Mouse (Mus musculus) midbrain, embryonic 14.5 days (tissue): ENCODE measurements around the gene Fgd3. TPM values are rescaled to one million over a fixed set of nuclear protein-coding genes. Genes with fewer than 3 reads are reported as not detected.

Experiments
- ATAC-seq: fragments of 200-750 bp; cut with Nextera tagmentation; 2 replicates; pipeline ENCODE4 v1.8.0; 2017; ENCODE audit warnings: moderate number of reproducible peaks, moderate library complexity; ENCODE audit not compliant: low FRiP score, low TSS enrichment
- DNase-seq: peaks from one replicate; pipeline ENCODE4 v3.0.0-alpha.2; 2015
- H3K27ac ChIP-seq: fragments of 300-500 bp; sonication (generic); replicated peaks from 2 replicates; pipeline ENCODE4 v1.5.1; 2014; ENCODE audit warnings: mild to moderate bottlenecking, low read depth, low read length, moderate library complexity
- H3K27me3 ChIP-seq: fragments of 300-500 bp; sonication (generic); 2 replicates; pipeline ENCODE4 v1.6.1; 2014; ENCODE audit warnings: low read length, control low read depth, mixed read lengths; ENCODE audit not compliant: control insufficient read depth, insufficient read depth
- H3K36me3 ChIP-seq: fragments of 300-500 bp; sonication (generic); 2 replicates; pipeline ENCODE4 v1.6.1; 2014; ENCODE audit warnings: low read length, control low read depth; ENCODE audit not compliant: control insufficient read depth, insufficient read depth
- H3K4me1 ChIP-seq: fragments of 300-500 bp; sonication (generic); 2 replicates; pipeline ENCODE4 v1.6.1; 2014; ENCODE audit warnings: mild to moderate bottlenecking, antibody characterized with exemption, low read length, control low read depth; ENCODE audit not compliant: control insufficient read depth, insufficient read depth
- H3K4me2 ChIP-seq: fragments of 300-500 bp; sonication (generic); 2 replicates; pipeline ENCODE4 v1.6.1; 2014; ENCODE audit warnings: mild to moderate bottlenecking, low read length, moderate library complexity
- H3K4me3 ChIP-seq: fragments of 300-500 bp; sonication (generic); replicated peaks from 2 replicates; pipeline ENCODE4 v1.5.1; 2014; ENCODE audit warnings: low read depth, low read length
- H3K9ac ChIP-seq: fragments of 300-500 bp; sonication (generic); replicated peaks from 2 replicates; pipeline ENCODE4 v1.6.1; 2014; ENCODE audit warnings: mild to moderate bottlenecking, low read length, moderate library complexity
- H3K9me3 ChIP-seq: fragments of 300-500 bp; sonication (generic); 2 replicates; pipeline ENCODE4 v1.6.1; 2016; ENCODE audit warnings: low read length, control low read depth, mixed read lengths; ENCODE audit not compliant: control insufficient read depth
- WGBS: fragments of 180-500 bp; shearing (Covaris S2); extraction: QIAGEN DNeasy Blood & Tissue Kit; methylation state at CpG from one replicate; pipeline ENCODE4 v1.1.7; 2014; 5-methylcytosine and 5-hydroxymethylcytosine counted together
- polyA plus RNA-seq: library from polyadenylated mRNA; unstranded; fragments of >200 nt; fragmentation: Nextera tagmentation; extraction: Ambion mirVana; gene quantifications from 2 replicates; pipeline ENCODE4 v1.2.1, GENCODE M21; 2014

Gene Fgd3
- polyA plus RNA-seq, 1 experiment from 2014 or later: 1.8 TPM

DNA sequence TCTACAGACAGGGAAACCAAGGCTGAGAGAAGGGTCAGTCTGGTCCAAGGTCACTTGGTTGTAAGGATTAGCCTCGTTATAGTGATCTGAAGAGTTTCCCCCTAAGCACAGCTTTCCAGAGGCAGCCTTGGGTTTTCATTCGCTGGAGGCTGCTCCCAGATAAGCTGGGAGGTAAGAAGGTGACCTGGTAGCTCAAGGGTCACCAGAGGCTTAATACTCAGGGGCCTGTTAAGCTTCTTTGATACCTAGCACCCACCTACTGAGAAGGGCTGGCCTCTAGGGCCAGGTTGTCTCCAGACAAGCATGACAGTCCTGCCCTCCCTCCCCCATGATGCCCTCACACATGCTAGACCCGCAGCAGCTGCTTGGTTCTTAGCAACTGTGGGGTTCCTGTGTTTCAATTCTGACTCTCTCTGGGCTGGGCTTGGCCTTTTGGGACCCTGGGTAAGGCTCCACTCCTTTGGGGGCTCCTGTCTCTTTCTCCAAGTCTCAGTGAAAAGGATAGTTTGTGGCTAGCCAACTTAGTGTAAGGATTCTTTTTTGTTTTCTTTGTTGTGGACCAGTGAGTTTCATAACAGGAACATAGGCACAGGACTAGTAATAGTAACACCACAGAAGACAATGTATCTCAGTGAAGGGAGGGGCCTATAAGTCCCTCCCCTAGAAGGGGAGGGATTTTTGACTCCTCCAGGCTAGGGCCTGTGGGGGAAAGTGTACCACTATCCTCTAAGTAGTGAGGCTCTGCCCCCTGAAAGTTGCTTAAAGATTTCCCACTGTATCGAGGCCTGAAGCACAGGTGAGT lies 69.2 kb downstream of the Fgd3 start:
- no peak overlapping the region for H3K9ac ChIP-seq
- H3K4me2 ChIP-seq: no peak overlapping the region
- H3K4me1 ChIP-seq: peaks cover 7% of the 10 kb centered on the region; the same call in 1 of the 2 replicates
- DNase-seq (no peak), ATAC-seq (no peak)
- no peak overlapping the region for H3K4me3 ChIP-seq
- no peaks in the 10 kb centered on the region for H3K36me3 ChIP-seq
- WGBS: 31% methylated on average over 4 of the region's 4 CpGs
- no peak overlapping the region for H3K27ac ChIP-seq
- no peaks in the 10 kb centered on the region for H3K9me3 ChIP-seq
- H3K27me3 ChIP-seq: peaks cover 27% of the 10 kb centered on the region

DNA sequence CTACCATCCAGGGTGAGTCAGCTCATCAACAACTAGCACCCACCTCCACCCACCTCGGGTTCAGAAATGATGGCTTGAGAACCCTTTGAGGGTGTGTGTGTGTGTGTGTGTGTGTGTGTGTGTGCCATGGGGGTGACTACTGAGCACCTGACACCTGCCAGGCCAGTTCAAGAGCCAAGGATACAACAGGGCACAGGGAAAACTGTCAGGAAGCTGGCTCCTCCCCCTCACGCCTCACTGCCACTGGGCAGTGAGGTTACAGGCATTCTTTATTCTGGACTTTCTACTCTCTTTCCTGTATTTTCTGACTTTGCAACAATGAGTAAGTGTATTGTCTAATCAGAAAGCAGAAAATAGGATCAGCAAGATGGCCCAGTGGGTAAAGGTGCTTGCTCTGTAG lies 70.5 kb downstream of the Fgd3 start:
- peaks cover 29% of the 10 kb centered on the region for H3K27me3 ChIP-seq
- 59% methylated on average over 2 of the region's 2 CpGs for WGBS
- ATAC-seq: no peak

DNA sequence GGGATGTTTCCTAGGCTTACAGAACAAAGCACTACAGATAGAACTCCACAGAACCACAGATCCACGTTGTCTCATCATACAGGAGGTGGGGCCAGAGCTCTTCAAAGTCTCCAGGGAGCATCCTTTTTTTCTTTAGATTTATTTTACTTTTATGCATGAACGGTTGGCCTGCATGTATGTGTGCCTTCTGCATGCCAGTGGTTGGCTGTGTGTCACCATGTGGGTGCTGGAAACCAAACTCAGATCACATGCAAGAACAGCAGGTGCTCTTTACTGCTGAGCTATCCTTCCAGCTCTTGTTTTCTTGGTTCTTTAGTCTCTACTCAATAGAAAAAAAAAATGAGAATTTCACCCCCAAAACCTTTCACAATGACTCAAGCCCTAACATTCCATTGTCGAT lies 71.2 kb downstream of the Fgd3 start:
- 70% methylated on average over 3 of the region's 3 CpGs for WGBS
- no peak overlapping the region for H3K4me3 ChIP-seq
- DNase-seq (no peak), ATAC-seq (no peak)
- peaks cover 29% of the 10 kb centered on the region for H3K27me3 ChIP-seq
- no peak overlapping the region for H3K4me2 ChIP-seq
- no peaks in the 10 kb centered on the region for H3K9me3 ChIP-seq
- no peaks in the 10 kb centered on the region for H3K36me3 ChIP-seq
- no peak overlapping the region for H3K9ac ChIP-seq
- H3K27ac ChIP-seq: no peak overlapping the region
- peaks cover 7% of the 10 kb centered on the region; the same call in 1 of the 2 replicates for H3K4me1 ChIP-seq

More for the DNA sequence above, 70.5 kb downstream of the Fgd3 start:
- no peak overlapping the region for H3K4me2 ChIP-seq
- no peak overlapping the region for H3K4me3 ChIP-seq
- H3K27ac ChIP-seq: no peak overlapping the region
- no peaks in the 10 kb centered on the region for H3K36me3 ChIP-seq
- no peak overlapping the region for H3K9ac ChIP-seq
- DNase-seq: no peak
- peaks cover 7% of the 10 kb centered on the region; the same call in 1 of the 2 replicates for H3K4me1 ChIP-seq
- H3K9me3 ChIP-seq: no peaks in the 10 kb centered on the region

DNA sequence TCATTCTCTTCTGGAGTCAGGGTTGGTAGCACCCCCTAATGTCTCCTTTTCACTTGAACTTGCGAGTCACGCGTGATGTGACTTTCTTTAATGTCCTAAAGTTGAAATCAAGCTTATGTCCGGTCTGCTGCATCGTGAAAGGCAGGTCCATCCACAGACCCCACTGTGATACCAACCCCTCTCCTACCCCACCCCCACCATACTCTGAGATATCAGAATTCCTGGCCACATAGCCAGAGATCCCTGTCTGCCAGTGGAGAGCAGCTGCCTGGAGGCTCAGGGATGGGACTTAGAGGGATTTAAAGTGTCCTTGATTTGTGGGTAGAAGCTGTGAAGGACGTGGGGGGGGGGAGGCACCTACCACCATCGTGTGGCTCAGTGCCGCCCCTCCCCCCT lies 71.6 kb downstream of the Fgd3 start, which contains the start of gene Susd3:
Gene Susd3 (minus strand): TSS at position 240 of the 396 bp plus-strand sequence.
- Histone ChIP-seq H3K4me2 (peak within 1 kb of the TSS; percentile 54), H3K4me1 (peaks cover 7% of the 10 kb centered on the region; the same call in 1 of the 2 replicates), H3K9ac (0 out of 2 replicates have a peak within 1 kb of the TSS, but pooled peaks have one; percentile 26), H3K9me3 (no peaks in the 10 kb centered on the region), H3K27ac (no peak within 1 kb of the TSS), H3K36me3 (no peaks in the 10 kb centered on the region), H3K4me3 (peak within 1 kb of the TSS; percentile 28), H3K27me3 (peaks cover 29% of the 10 kb centered on the region)
- DNase-seq (no peak), ATAC-seq (no peak)
- 18% methylated on average over 8 of the region's 8 CpGs for WGBS

DNA sequence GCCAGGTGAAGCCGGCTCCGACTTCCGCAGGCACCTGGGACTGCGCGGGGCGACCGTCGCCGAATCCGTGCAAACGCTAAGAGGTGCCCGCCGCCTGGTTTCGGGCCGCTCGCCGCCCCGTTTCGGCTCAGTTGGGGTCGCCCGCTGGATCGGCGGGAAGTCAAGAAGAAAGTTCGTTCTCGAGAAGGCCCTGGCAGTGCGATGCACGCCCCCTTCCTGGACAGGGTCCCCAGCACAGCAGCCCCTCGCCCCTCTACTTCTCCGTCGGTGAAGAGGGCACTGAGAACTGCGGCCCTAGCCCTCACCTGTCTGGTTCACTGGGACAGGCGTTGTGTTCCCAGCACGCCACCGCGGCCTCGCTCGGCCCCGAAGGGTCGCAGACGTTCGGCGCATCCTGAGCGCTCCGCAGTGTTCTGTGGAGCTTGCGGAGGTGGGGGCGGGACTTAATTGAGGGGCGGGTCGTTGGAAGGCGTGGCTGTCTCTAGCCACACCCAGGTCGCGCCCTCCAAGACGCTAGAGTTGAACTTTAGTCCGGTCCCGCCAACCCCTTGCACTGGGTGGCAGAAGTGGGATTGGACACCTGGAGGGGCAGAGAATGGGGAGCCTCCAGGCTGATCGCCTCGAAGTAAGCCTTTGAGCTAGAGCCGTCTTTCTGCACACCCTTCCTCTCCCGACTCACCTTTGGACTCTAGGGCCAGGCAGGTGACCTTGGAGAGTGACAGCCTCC lies 72.2 kb downstream of the Fgd3 start:
- WGBS: under 1% methylated on average over 58 of the region's 58 CpGs
- peak; percentile 35 for DNase-seq
- no peaks in the 10 kb centered on the region for H3K9me3 ChIP-seq

DNA sequence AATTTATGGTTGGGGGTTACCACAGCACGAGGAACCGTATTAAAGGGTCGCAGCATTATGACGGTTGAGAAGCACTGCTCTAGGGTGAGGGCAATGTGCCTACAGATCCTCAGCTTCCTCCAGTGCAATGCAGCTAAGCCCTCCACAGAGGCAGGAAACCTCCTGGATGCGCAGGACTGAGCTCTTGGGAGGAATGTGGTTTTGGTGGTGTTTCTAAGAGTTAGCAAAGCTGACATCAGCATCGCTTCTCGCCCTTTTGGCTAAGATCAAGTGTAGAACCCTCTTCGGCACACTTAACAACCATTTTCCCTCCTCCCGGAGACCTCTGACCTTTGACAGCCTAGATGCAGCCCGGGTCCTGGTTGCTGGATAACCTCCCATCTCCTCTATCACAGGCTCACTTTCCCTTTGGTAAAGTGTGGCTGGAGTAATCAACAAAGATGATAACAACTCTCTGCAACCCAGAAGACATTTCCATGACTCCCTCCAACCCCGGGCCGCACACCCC lies 72.8 kb downstream of the Fgd3 start:
- peaks cover 29% of the 10 kb centered on the region for H3K27me3 ChIP-seq
- H3K9me3 ChIP-seq: no peaks in the 10 kb centered on the region
- H3K36me3 ChIP-seq: no peaks in the 10 kb centered on the region
- H3K27ac ChIP-seq: no peak overlapping the region
- 37% methylated on average over 12 of the region's 12 CpGs for WGBS
- DNase-seq (no peak), ATAC-seq (no peak)
- H3K9ac ChIP-seq: no peak overlapping the region
- peaks cover 7% of the 10 kb centered on the region; the same call in 1 of the 2 replicates for H3K4me1 ChIP-seq
- H3K4me2 ChIP-seq: peak overlapping the region; percentile 54
- H3K4me3 ChIP-seq: peak overlapping the region; percentile 28

More for the DNA sequence above, 72.2 kb downstream of the Fgd3 start:
- Histone ChIP-seq H3K4me2 (peak overlapping the region; percentile 54), H3K36me3 (no peaks in the 10 kb centered on the region), H3K27ac (no peak overlapping the region), H3K4me1 (peaks cover 7% of the 10 kb centered on the region; the same call in 1 of the 2 replicates), H3K27me3 (peaks cover 29% of the 10 kb centered on the region), H3K9ac (0 out of 2 replicates have a peak overlapping the region, but pooled peaks have one; percentile 26), H3K4me3 (peak overlapping the region; percentile 28)
- no peak for ATAC-seq

DNA sequence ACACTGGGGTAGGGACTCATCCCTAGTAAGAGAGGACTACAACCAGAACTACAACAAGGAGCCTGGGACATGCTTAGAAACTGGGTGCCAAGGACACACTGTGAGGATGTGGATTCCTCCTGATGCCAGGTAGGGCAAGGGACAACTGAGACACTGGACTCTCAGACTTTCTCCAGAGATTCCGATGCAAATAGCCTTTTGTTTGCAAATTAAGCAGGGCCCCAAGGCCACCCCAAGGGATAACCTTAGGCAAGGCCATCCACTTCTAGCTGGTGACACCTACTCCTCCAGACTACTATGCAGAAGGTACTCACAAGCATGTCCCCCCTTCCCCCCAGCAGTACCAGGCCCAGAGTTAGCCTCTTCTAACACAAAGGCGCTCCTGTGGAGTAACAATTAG lies 73.5 kb downstream of the Fgd3 start:
- ATAC-seq (no peak), DNase-seq (no peak)
- no peak overlapping the region for H3K27ac ChIP-seq
- no peak overlapping the region for H3K4me3 ChIP-seq
- H3K27me3 ChIP-seq: peaks cover 29% of the 10 kb centered on the region
- H3K4me2 ChIP-seq: no peak overlapping the region
- WGBS: 64% methylated on average over 2 of the region's 2 CpGs
- no peaks in the 10 kb centered on the region for H3K9me3 ChIP-seq
- H3K9ac ChIP-seq: no peak overlapping the region
- peaks cover 7% of the 10 kb centered on the region; the same call in 1 of the 2 replicates for H3K4me1 ChIP-seq
- H3K36me3 ChIP-seq: no peaks in the 10 kb centered on the region

DNA sequence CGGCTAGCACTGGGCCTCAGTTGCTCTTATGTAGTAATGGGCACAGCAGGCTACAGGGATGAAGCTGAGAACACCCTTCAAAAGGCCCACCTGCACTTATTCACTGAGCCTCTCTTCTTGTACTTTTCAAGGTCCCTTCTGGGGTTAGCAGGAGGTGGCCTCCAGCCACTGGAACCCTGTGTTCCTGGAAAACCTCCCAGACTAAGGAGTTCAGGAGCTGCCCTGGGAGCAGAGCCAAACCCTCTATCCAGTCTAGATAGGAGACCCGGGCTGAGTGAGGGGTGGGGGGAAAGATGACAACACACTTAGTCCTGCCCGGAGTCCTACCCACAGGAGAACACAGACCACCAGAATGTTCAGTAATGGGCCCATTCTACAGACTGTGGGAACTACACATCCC lies 74.1 kb downstream of the Fgd3 start:
- no peaks in the 10 kb centered on the region for H3K36me3 ChIP-seq
- H3K27me3 ChIP-seq: peaks cover 29% of the 10 kb centered on the region
- no peak overlapping the region for H3K4me3 ChIP-seq
- WGBS: 84% methylated on average over 3 of the region's 3 CpGs
- H3K4me1 ChIP-seq: peaks cover 7% of the 10 kb centered on the region; the same call in 1 of the 2 replicates
- no peak overlapping the region for H3K4me2 ChIP-seq
- no peak for ATAC-seq
- H3K27ac ChIP-seq: no peak overlapping the region
- H3K9me3 ChIP-seq: no peaks in the 10 kb centered on the region
- H3K9ac ChIP-seq: no peak overlapping the region
- no peak for DNase-seq
